Mouse (Mus musculus) testis, adult 2 months (tissue): ENCODE results near the gene Far2. TPM values are rescaled to one million over a fixed set of nuclear protein-coding genes. Genes with fewer than 3 reads are reported as not detected.
"Not testable (repeated sequence)": the region's sequence is repeated elsewhere in the genome, so short reads cannot be mapped to it uniquely, and the experiment has no call there.

Source experiments
- H3K27ac ChIP-seq: fragments of 200-500 bp; 2 replicates; pipeline ENCODE4 v1.5.1; 2012; ENCODE audit warnings: low read depth, low read length; ENCODE audit not compliant: control insufficient read depth, insufficient read depth
- H3K27me3 ChIP-seq: fragments of 200-500 bp; 2 replicates; pipeline ENCODE4 v1.6.1; 2012; ENCODE audit warnings: mild to moderate bottlenecking, low read length, moderate library complexity; ENCODE audit not compliant: control insufficient read depth, insufficient read depth
- H3K36me3 ChIP-seq: fragments of 200-500 bp; 2 replicates; pipeline ENCODE4 v1.6.1; 2012; ENCODE audit warnings: mild to moderate bottlenecking, low read length; ENCODE audit not compliant: control insufficient read depth, insufficient read depth
- H3K4me1 ChIP-seq: fragments of 200-500 bp; 2 replicates; pipeline ENCODE4 v1.6.1; 2012; ENCODE audit warnings: low read length; ENCODE audit not compliant: control insufficient read depth, insufficient read depth
- H3K4me3 ChIP-seq: fragments of 200-500 bp; 2 replicates; pipeline ENCODE4 v1.5.1; 2012; ENCODE audit warnings: low read depth, mild to moderate bottlenecking, low read length, moderate library complexity, mixed read lengths; ENCODE audit not compliant: control insufficient read depth
- CTCF ChIP-seq: fragments of 200-500 bp; IDR thresholded peaks from 2 replicates; pipeline ENCODE4 v1.5.1; 2012; ENCODE audit warnings: low read depth, mild to moderate bottlenecking, inconsistent platforms, low read length, moderate library complexity; ENCODE audit not compliant: control insufficient read depth, insufficient read depth, insufficient replicate concordance
- POLR2A ChIP-seq: fragments of 200-500 bp; IDR thresholded peaks from 2 replicates; pipeline ENCODE4 v1.6.1; 2012; ENCODE audit warnings: low read depth, mild to moderate bottlenecking, inconsistent platforms, low read length, moderate library complexity; ENCODE audit not compliant: control insufficient read depth
- polyA plus RNA-seq: library from polyadenylated mRNA; depleted of rRNA; stranded (reverse); fragments of >200 nt; gene quantifications from 2 replicates; pipeline ENCODE4 v1.2.3, GENCODE M21; 2012

The Far2 gene
- polyA plus RNA-seq, 1 experiment: 0.68 TPM

GRCm38 (mm10) chr6:148139288-148139995, 92.4 kb downstream of the Far2 start:
- TF ChIP-seq CTCF (no peak), POLR2A (no peak)
- no peak overlapping the region for H3K4me3 ChIP-seq
- H3K4me1 ChIP-seq: no peaks in the 10 kb centered on the region
- no peaks in the 10 kb centered on the region for H3K36me3 ChIP-seq
- no peak overlapping the region for H3K27ac ChIP-seq
- no peaks in the 10 kb centered on the region for H3K27me3 ChIP-seq

- Histone ChIP-seq H3K36me3 (no peaks in the 10 kb centered on the region), H3K4me1 (no peaks in the 10 kb centered on the region), H3K27me3 (no peaks in the 10 kb centered on the region), H3K4me3 (no peak overlapping the region), H3K27ac (no peak overlapping the region)
- TF ChIP-seq POLR2A (no peak), CTCF (peak; percentile 80; the same call in 1 of the 2 replicates)
Measured at GRCm38 (mm10) chr6:148141874-148142273, 94.8 kb downstream of the Far2 start.

- TF ChIP-seq CTCF (no peak), POLR2A (no peak)
- Histone ChIP-seq H3K36me3 (no peaks in the 10 kb centered on the region), H3K27me3 (no peaks in the 10 kb centered on the region), H3K27ac (no peak overlapping the region), H3K4me3 (no peak overlapping the region), H3K4me1 (no peaks in the 10 kb centered on the region)
Measured at GRCm38 (mm10) chr6:148142421-148142820, 95.4 kb downstream of the Far2 start.

GRCm38 (mm10) chr6:148152305-148152704, 105.2 kb downstream of the Far2 start:
- H3K36me3 ChIP-seq, H3K27me3 ChIP-seq, H3K4me3 ChIP-seq, H3K4me1 ChIP-seq, H3K27ac ChIP-seq: not testable (repeated sequence)

- TF ChIP-seq POLR2A: no peak
- no peak for TF ChIP-seq CTCF
- H3K27ac ChIP-seq: 0 out of 2 replicates have a peak overlapping the region, but pooled peaks have one; percentile 29
- no peak overlapping the region for H3K4me3 ChIP-seq
- no peaks in the 10 kb centered on the region for H3K27me3 ChIP-seq
- peaks cover 2% of the 10 kb centered on the region; the same call in 1 of the 2 replicates for H3K4me1 ChIP-seq
- no peaks in the 10 kb centered on the region for H3K36me3 ChIP-seq
Measured at GRCm38 (mm10) chr6:148172904-148173303, 125.8 kb downstream of the Far2 start.

- peaks cover 3% of the 10 kb centered on the region for H3K36me3 ChIP-seq
- no peaks in the 10 kb centered on the region for H3K4me1 ChIP-seq
- no peak for TF ChIP-seq CTCF
- TF ChIP-seq POLR2A: no peak
- H3K4me3 ChIP-seq: no peak overlapping the region
- no peak overlapping the region for H3K27ac ChIP-seq
- H3K27me3 ChIP-seq: no peaks in the 10 kb centered on the region
Measured at GRCm38 (mm10) chr6:148185694-148186093, 138.6 kb downstream of the Far2 start.

GRCm38 (mm10) chr6:148193972-148194701, 147.1 kb downstream of the Far2 start:
- Histone ChIP-seq H3K36me3 (peaks cover 4% of the 10 kb centered on the region), H3K4me1 (no peaks in the 10 kb centered on the region), H3K27me3 (no peaks in the 10 kb centered on the region), H3K4me3 (no peak overlapping the region), H3K27ac (no peak overlapping the region)
- TF ChIP-seq CTCF: no peak

- H3K27me3 ChIP-seq: no peaks in the 10 kb centered on the region
- no peaks in the 10 kb centered on the region for H3K4me1 ChIP-seq
- TF ChIP-seq CTCF (no peak), POLR2A (no peak)
- no peak overlapping the region for H3K27ac ChIP-seq
- H3K36me3 ChIP-seq: no peaks in the 10 kb centered on the region; the same call in 1 of the 2 replicates
- H3K4me3 ChIP-seq: no peak overlapping the region
Measured at GRCm38 (mm10) chr6:148199177-148199576, 152.1 kb downstream of the Far2 start.
